Mouse (Mus musculus): ENCODE measurements around the gene Dtx3. TPM values are rescaled to one million over a fixed set of nuclear protein-coding genes. Genes with fewer than 3 reads are reported as not detected.

The Dtx3 gene
- total and polyA plus RNA-seq, 2 experiments from 2014 or later: 30.0 to 64.1 TPM

DNA sequence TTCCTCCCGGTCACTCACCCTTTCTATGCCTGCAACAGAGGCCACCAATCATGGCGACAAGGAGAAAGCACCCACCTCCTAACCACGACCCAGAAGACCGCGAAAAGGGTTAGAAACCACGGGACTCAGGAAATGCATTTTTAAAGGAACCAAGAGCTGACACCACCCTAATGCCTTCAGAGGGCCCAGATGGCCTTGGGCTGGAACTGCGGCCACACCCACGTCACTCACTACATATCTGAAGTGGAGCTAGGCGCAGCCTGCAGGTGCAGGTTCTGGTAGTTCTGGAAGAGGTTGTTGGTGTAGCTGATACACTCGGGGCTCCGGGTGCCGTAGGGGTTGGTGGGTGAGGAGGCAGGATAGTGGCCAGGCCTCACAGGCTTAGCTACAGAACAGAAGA is 35.2 kb upstream of the Dtx3 start:
- no peak for DNase-seq (ENCODE audit: low spot score)
- WGBS: 76% methylated on average over 12 of the region's 12 CpGs

GRCm38 (mm10) chr10:127228897-127229296 is 33.4 kb upstream of the Dtx3 start:
- Histone ChIP-seq H3K27ac (ENCODE audit: low read depth) (no peak overlapping the region), H3K4me2 (ENCODE audit: low read depth, low read length) (no peak overlapping the region), H3K9ac (replicated peaks; ENCODE audit: low read depth, low read length) (no peak overlapping the region), H3K4me1 (ENCODE audit: control insufficient read depth, insufficient read depth) (no peaks in the 10 kb centered on the region), H3K27me3 (ENCODE audit: control insufficient read depth, insufficient read depth, low read length) (peaks cover 22% of the 10 kb centered on the region), H3K4me3 (ENCODE audit: low read depth, low read length) (no peak overlapping the region), H3K36me3 (replicated peaks; ENCODE audit: control insufficient read depth, insufficient read depth, low read length) (no peaks in the 10 kb centered on the region), H3K9me3 (replicated peaks; ENCODE audit: control insufficient read depth, low read length) (no peaks in the 10 kb centered on the region)
- DNase-seq (ENCODE audit: low spot score) (peak; percentile 54), ATAC-seq (ENCODE audit: insufficient read depth, low read depth) (0 out of 2 replicates have a peak, but pooled peaks have one; percentile 45)
- TF ChIP-seq EP300 (IDR thresholded peaks at IDR 0.05; ENCODE audit: low read depth): no peak
- peak; percentile 72 for TF ChIP-seq CTCF (IDR thresholded peaks at IDR 0.05; ENCODE audit: low read depth)
- WGBS: 18% methylated on average over 4 of the region's 4 CpGs

More for the DNA sequence above, 35.2 kb upstream of the Dtx3 start:
- Histone ChIP-seq H3K4me2 (ENCODE audit: low read depth, low read length) (no peak overlapping the region), H3K9me3 (replicated peaks; ENCODE audit: control insufficient read depth, low read length) (no peaks in the 10 kb centered on the region), H3K4me3 (ENCODE audit: low read depth, low read length) (no peak overlapping the region), H3K27ac (ENCODE audit: low read depth) (no peak overlapping the region), H3K4me1 (ENCODE audit: control insufficient read depth, insufficient read depth) (no peaks in the 10 kb centered on the region), H3K27me3 (ENCODE audit: control insufficient read depth, insufficient read depth, low read length) (peaks cover 23% of the 10 kb centered on the region), H3K9ac (replicated peaks; ENCODE audit: low read depth, low read length) (no peak overlapping the region), H3K36me3 (replicated peaks; ENCODE audit: control insufficient read depth, insufficient read depth, low read length) (no peaks in the 10 kb centered on the region)
- no peak for ATAC-seq (ENCODE audit: insufficient read depth, low read depth)
- no peak for TF ChIP-seq CTCF (IDR thresholded peaks at IDR 0.05; ENCODE audit: low read depth)
- TF ChIP-seq EP300 (IDR thresholded peaks at IDR 0.05; ENCODE audit: low read depth): no peak

DNA sequence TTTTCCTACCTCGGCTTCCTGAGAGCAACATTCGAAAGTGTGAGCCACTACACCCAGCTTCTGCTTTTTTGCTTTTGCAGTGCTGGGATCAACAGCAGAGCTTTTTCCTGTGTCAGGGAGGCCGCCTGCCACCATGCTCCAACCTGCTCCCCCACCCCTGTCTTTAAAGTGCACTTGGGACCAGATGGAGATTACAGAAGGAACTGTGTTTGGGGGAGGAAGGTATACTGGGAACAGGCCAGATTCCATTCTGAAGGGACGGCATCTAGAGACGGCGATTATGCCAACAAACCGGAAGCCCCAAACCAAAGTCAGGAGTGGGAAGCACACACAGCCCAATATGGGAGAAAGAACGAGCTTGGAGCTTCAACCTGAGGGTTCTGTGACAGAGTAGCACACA is 31.6 kb upstream of the Dtx3 start:
- H3K4me1 ChIP-seq (ENCODE audit: control insufficient read depth, insufficient read depth): no peaks in the 10 kb centered on the region
- WGBS: 77% methylated on average over 8 of the region's 8 CpGs
- H3K4me3 ChIP-seq (ENCODE audit: low read depth, low read length): no peak overlapping the region
- no peak overlapping the region for H3K27ac ChIP-seq (ENCODE audit: low read depth)
- TF ChIP-seq CTCF (IDR thresholded peaks at IDR 0.05; ENCODE audit: low read depth): no peak
- no peak for TF ChIP-seq EP300 (IDR thresholded peaks at IDR 0.05; ENCODE audit: low read depth)
- no peak for ATAC-seq (ENCODE audit: insufficient read depth, low read depth)
- H3K9me3 ChIP-seq (replicated peaks; ENCODE audit: control insufficient read depth, low read length): no peaks in the 10 kb centered on the region
- H3K4me2 ChIP-seq (ENCODE audit: low read depth, low read length): no peak overlapping the region
- H3K36me3 ChIP-seq (replicated peaks; ENCODE audit: control insufficient read depth, insufficient read depth, low read length): no peaks in the 10 kb centered on the region
- H3K9ac ChIP-seq (replicated peaks; ENCODE audit: low read depth, low read length): no peak overlapping the region
- peaks cover 22% of the 10 kb centered on the region for H3K27me3 ChIP-seq (ENCODE audit: control insufficient read depth, insufficient read depth, low read length)
- no peak for DNase-seq (ENCODE audit: low spot score)

GRCm38 (mm10) chr10:127226318-127226895 is 30.9 kb upstream of the Dtx3 start:
- Histone ChIP-seq H3K27me3 (ENCODE audit: control insufficient read depth, insufficient read depth, low read length) (peaks cover 22% of the 10 kb centered on the region), H3K9ac (replicated peaks; ENCODE audit: low read depth, low read length) (no peak overlapping the region), H3K4me3 (ENCODE audit: low read depth, low read length) (no peak overlapping the region), H3K9me3 (replicated peaks; ENCODE audit: control insufficient read depth, low read length) (no peaks in the 10 kb centered on the region), H3K4me1 (ENCODE audit: control insufficient read depth, insufficient read depth) (no peaks in the 10 kb centered on the region), H3K4me2 (ENCODE audit: low read depth, low read length) (no peak overlapping the region), H3K36me3 (replicated peaks; ENCODE audit: control insufficient read depth, insufficient read depth, low read length) (no peaks in the 10 kb centered on the region), H3K27ac (ENCODE audit: low read depth) (no peak overlapping the region)
- ATAC-seq (ENCODE audit: insufficient read depth, low read depth): no peak
- WGBS: 53% methylated on average over 8 of the region's 8 CpGs
- DNase-seq (ENCODE audit: low spot score): no peak
- TF ChIP-seq EP300 (IDR thresholded peaks at IDR 0.05; ENCODE audit: low read depth): no peak
- TF ChIP-seq CTCF (IDR thresholded peaks at IDR 0.05; ENCODE audit: low read depth): peak; percentile 45

DNA sequence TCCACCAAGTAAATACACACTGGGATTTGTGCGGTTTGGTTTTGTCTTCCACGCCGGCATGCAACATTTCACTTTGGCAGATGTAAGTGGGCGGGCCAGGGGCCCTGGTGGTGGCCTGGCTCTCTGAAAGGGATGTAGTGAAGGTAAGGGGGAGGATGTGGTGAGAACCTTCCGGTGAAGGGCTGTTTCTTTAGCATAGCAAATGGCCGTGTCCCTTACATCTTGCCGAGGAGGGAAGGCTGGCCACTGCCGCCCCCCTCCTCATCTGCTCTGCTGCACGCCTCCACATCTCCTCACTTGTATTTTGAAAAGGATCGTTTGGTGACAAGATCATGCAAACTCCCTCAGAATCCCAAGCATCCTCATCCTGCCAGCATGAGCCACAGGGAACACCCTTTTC is 30.2 kb upstream of the Dtx3 start:
- Histone ChIP-seq H3K4me2 (ENCODE audit: low read depth, low read length) (no peak overlapping the region), H3K4me1 (ENCODE audit: control insufficient read depth, insufficient read depth) (no peaks in the 10 kb centered on the region), H3K9me3 (replicated peaks; ENCODE audit: control insufficient read depth, low read length) (no peaks in the 10 kb centered on the region), H3K4me3 (ENCODE audit: low read depth, low read length) (no peak overlapping the region), H3K27me3 (ENCODE audit: control insufficient read depth, insufficient read depth, low read length) (peaks cover 22% of the 10 kb centered on the region), H3K9ac (replicated peaks; ENCODE audit: low read depth, low read length) (no peak overlapping the region), H3K36me3 (replicated peaks; ENCODE audit: control insufficient read depth, insufficient read depth, low read length) (no peaks in the 10 kb centered on the region), H3K27ac (ENCODE audit: low read depth) (no peak overlapping the region)
- no peak for ATAC-seq (ENCODE audit: insufficient read depth, low read depth)
- DNase-seq (ENCODE audit: low spot score): no peak
- TF ChIP-seq EP300 (IDR thresholded peaks at IDR 0.05; ENCODE audit: low read depth) (no peak), CTCF (IDR thresholded peaks at IDR 0.05; ENCODE audit: low read depth) (no peak)
- WGBS: 30% methylated on average over 10 of the region's 10 CpGs

GRCm38 (mm10) chr10:127225213-127225612 is 29.7 kb upstream of the Dtx3 start:
- H3K4me1 ChIP-seq (ENCODE audit: control insufficient read depth, insufficient read depth): no peaks in the 10 kb centered on the region

More at GRCm38 (mm10) chr10:127225213-127225612, 29.7 kb upstream of the Dtx3 start:
- DNase-seq (ENCODE audit: low spot score): no peak
- Histone ChIP-seq H3K9ac (replicated peaks; ENCODE audit: low read depth, low read length) (no peak overlapping the region), H3K9me3 (replicated peaks; ENCODE audit: control insufficient read depth, low read length) (0 out of 2 replicates have a peak, but pooled peaks cover 4% of the 10 kb centered on the region), H3K4me3 (ENCODE audit: low read depth, low read length) (no peak overlapping the region), H3K4me2 (ENCODE audit: low read depth, low read length) (no peak overlapping the region), H3K36me3 (replicated peaks; ENCODE audit: control insufficient read depth, insufficient read depth, low read length) (no peaks in the 10 kb centered on the region), H3K27me3 (ENCODE audit: control insufficient read depth, insufficient read depth, low read length) (peaks cover 22% of the 10 kb centered on the region), H3K27ac (ENCODE audit: low read depth) (no peak overlapping the region)
- TF ChIP-seq EP300 (IDR thresholded peaks at IDR 0.05; ENCODE audit: low read depth): no peak
- no peak for TF ChIP-seq CTCF (IDR thresholded peaks at IDR 0.05; ENCODE audit: low read depth)
- WGBS: 47% methylated on average over 6 of the region's 6 CpGs
- ATAC-seq (ENCODE audit: insufficient read depth, low read depth): no peak

Data from heart, postnatal 0 days (tissue).